Mouse (Mus musculus) lung, adult 18-20 months (tissue): ENCODE data around the gene Rab12.
"Not testable (repeated sequence)": the region's sequence is repeated elsewhere in the genome, so short reads cannot be mapped to it uniquely, and the experiment has no call there.

Experiments used
- DNase-seq, 2 experiments: peaks; one replicate each; pipeline ENCODE4 v3.0.0; 2022; ENCODE audit warnings: mixed read lengths in 2 of 2

The Rab12 gene

DNA sequence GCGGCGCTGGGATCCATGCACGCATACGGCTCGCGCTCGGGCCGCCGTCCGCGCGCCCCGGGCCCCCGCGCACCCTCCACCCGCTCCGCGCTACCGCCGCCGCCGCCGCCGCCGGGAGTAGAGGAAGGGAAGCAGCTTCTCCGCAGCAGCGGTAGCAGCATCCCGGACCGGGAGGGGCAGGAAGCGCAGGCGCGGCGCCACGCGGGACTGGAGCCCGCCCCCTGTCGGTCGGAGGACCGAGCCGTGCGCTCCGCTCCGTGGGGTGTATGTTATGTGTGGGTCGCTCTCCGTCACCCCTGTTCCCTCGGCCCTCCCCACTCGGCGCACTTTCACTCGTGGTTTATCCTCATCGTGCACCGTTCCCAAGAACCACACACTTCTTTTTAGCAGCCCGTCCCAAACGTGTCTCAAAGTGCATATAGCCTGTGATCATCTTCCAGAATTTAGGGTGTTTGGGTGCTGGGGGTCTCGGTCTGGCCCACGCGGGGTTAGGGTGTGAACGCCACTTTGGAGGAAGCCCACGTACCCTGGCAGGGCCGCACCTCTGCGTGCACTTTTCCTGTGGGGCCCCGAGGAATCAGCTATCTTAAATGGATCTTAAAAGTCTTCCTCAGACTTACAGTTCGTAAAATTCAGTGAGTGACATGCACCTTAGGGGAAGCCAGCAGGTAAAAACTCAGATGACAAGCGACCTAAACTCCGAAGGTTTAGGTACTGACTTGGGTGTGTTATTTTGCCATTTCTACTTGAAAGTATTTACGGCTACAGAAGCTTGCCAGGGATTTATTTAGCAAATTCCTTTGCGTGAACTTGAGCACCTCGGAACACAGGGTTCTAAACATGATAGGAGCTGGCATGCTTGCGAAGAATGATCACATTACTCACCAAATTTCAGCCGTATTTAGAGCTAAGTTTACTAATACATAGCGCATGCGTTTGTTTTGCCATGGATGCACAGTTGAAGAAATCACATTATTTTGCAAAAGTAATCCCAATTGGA, at the start of gene Rab12:
Gene Rab12 (minus strand): TSS at position 176 of the 1,000 bp plus-strand sequence.
- peak; percentile 83 to 88 for DNase-seq

- DNase-seq, result peak in 1 of 2 experiments; percentile 44
Observed at GRCm38 (mm10) chr17:66564213-66564612, 44.7 kb upstream of the Rab12 start.

DNA sequence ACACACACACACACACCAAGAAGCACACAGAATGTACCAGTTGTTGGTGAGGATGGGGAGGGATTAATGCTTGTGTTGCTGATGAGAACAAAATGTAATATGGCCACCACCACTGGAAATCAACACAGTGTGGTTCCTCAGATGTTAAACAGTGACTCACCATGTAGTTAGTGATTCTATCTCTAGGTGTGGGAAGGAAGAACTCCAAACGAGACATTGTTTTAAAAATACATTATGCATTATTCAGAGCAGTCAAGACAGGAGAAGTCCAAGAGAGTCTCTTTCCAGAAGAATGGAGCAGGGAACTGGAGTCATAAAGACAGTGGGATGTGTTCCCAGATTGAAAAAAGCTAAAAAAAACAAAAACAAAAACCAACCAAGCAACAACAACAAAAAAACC, 44.0 kb upstream of the Rab12 start:
- DNase-seq, result no peak

GRCm38 (mm10) chr17:66561380-66561779, 41.9 kb upstream of the Rab12 start:
- no peak for DNase-seq

GRCm38 (mm10) chr17:66558404-66559317, 39.1 kb upstream of the Rab12 start:
- no peak for DNase-seq

- DNase-seq, result no peak
Observed at GRCm38 (mm10) chr17:66552690-66553089, 33.2 kb upstream of the Rab12 start.

- DNase-seq, result no peak
Observed at GRCm38 (mm10) chr17:66550486-66550885, 31.0 kb upstream of the Rab12 start.

- DNase-seq, result no peak
Observed at GRCm38 (mm10) chr17:66532285-66532684, 12.8 kb upstream of the Rab12 start.

GRCm38 (mm10) chr17:66523396-66523795, 3.9 kb upstream of the Rab12 start:
- DNase-seq, result peak in 1 of 2 experiments; percentile 19

GRCm38 (mm10) chr17:66522631-66523030, 3.1 kb upstream of the Rab12 start:
- not testable (repeated sequence) for DNase-seq

GRCm38 (mm10) chr17:66518877-66519553, 514 bp downstream of the Rab12 start:
- DNase-seq, result peak; percentile 24 to 39

DNA sequence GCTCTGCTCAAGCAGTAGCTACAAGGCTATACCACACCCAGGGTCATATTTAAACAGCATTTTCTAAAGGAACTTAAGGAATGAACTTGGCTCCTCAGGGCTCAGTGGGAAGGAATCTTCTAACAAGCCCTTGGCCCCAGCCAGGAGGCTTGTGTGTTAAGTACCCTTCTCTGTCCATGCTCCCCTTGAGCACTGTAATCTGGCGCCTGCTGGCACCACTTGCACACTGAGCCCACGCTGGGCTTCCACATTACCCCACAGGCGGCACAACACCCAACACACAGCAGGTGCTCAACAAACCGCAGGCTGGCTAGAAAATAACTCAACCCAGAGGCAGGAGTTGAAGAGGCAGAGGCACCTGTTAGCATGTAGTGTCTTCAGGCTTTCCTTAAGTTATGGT, 2.6 kb downstream of the Rab12 start:
- DNase-seq, result peak; percentile 46 to 60

- no peak for DNase-seq
Observed at GRCm38 (mm10) chr17:66514288-66514995, 5.1 kb downstream of the Rab12 start.

- DNase-seq, result no peak
Observed at GRCm38 (mm10) chr17:66512202-66512956, 7.2 kb downstream of the Rab12 start.

- DNase-seq, result peak; percentile 69
Observed at GRCm38 (mm10) chr17:66510221-66510683, 9.3 kb downstream of the Rab12 start.

DNA sequence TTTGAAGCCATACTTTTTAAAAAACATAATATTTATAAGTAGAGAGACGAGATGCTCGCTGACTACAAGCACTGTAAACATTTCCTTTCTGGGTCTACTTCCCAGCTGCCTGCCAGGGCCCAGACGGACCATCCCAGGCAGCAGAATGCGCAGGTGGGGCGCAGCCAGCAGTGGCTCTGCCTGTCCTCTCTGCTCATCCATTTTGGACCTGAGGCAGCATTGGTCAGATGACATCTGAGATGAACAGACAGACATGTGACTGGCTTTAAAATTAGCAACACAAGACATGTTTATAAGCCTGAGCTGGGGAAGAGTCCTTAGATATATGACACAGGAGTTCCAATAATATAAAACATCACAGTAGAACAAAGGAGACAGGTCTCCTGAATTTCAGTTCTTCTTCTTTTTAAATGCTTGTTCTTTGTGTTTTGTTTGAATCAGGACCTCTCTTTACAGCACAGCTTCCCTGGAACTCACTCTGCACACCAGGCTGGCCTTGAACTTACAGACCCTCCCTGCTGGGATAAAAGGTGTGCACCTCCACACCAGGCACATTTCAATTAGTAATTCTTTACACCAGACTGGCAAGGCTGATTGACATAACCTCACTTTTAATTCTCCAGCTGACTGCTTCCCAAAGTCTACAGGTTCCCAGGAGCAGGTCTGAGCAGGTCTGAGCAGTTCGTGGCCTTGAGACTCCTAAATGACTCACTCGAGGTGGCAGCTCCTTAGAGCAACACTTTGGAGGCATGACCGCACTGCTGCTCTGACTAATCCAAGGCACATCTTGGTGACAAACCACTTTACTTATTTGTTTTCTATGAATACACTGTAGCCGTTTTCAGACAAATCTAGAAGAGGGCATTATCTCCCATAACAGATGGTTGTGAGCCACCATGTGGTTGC, 12.2 kb downstream of the Rab12 start:
- no peak for DNase-seq

DNA sequence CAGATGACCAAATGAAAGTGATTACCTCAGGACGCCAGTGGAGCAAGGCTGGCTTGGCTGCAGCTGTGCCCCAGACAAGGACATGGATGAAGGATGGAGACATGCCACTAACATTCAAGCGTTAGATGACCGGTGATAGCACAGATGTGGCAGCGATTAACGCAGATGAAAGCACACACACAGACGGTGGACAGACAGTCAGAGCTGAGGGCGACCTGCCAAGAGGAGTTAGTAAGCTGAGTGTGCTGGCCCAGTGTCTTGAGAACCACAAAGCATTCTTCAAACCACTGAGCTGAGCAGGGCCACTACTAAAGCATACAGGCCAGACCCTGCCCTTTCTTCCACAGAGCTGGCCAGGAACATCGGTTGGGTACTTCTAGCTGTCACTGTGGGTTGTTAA, 14.6 kb downstream of the Rab12 start:
- DNase-seq, result no peak

- no peak for DNase-seq
Observed at GRCm38 (mm10) chr17:66504248-66504647, 15.3 kb downstream of the Rab12 start.

DNA sequence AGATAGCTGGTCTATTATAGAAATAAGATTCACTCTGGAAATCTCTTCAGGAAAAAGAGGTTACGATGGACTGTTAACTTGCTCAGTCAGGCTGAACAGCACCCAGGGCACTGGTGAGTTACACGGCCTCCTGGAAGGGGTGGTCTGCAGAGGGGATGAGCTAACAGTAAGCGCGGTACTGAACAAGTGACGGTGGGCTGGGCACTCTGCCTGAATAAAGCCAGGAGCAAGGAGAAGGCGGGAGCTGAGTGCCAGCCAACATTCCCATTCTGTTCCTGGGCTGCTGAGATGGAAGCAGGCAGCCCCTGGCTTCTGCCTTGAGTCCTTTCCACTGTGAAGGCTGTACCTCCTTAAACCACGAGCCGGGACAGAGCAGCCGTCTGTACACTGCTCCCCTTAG, 16.1 kb downstream of the Rab12 start:
- DNase-seq, result no peak

GRCm38 (mm10) chr17:66502865-66503264, 16.7 kb downstream of the Rab12 start:
- DNase-seq, result no peak
